Mouse (Mus musculus) thymus, postnatal 10 days (tissue): ENCODE results near the gene Hipk1.

Source experiments
- DNase-seq, 2 experiments: peaks; one replicate each; pipeline ENCODE4 v3.0.0; 2021; ENCODE audit warnings: low spot score in 2 of 2

The Hipk1 gene

GRCm38 (mm10) chr3:103715762-103716693 is 75.3 kb downstream of the Hipk1 start:
- DNase-seq, result no peak

- DNase-seq, result no peak
Observed at GRCm38 (mm10) chr3:103714942-103715341, 76.4 kb downstream of the Hipk1 start.

GRCm38 (mm10) chr3:103714236-103714875 is 77.0 kb downstream of the Hipk1 start:
- DNase-seq, result peak in 1 of 2 experiments; percentile 42

- DNase-seq, result no peak
Observed at GRCm38 (mm10) chr3:103712196-103712595, 79.2 kb downstream of the Hipk1 start.

- DNase-seq, result no peak
Observed at GRCm38 (mm10) chr3:103709470-103710040, 81.8 kb downstream of the Hipk1 start.

GRCm38 (mm10) chr3:103705426-103705825 is 85.9 kb downstream of the Hipk1 start:
- DNase-seq, result no peak

- DNase-seq, result no peak
Observed at GRCm38 (mm10) chr3:103704661-103705060, 86.7 kb downstream of the Hipk1 start.

GRCm38 (mm10) chr3:103696388-103696925 is 94.9 kb downstream of the Hipk1 start:
- no peak for DNase-seq

- DNase-seq, result no peak
Observed at GRCm38 (mm10) chr3:103695556-103695955, 95.8 kb downstream of the Hipk1 start.

GRCm38 (mm10) chr3:103690506-103690905 is 100.9 kb downstream of the Hipk1 start:
- no peak for DNase-seq
